Comparison of ENCODE assay signal across 8 mouse cellular contexts in genomic region chr10:68355471-68356092, GRCm38 (mm10).
DNase-seq lines count a peak whose midpoint lies in the region; ATAC-seq and TF ChIP-seq lines count a peak whose summit lies in the region.

No protein-coding gene starts in this region.

- peak overlapping the region; percentile 73 for H3K27ac ChIP-seq in layer of hippocampus, adult 2 months
- H3K27ac ChIP-seq in embryonic facial prominence, embryonic 12.5 days, result peak overlapping the region; percentile 76
- peak overlapping the region; percentile 57 for H3K27ac ChIP-seq in hindbrain, embryonic 12.5 days
- H3K27ac ChIP-seq in midbrain, embryonic 16.5 days (ENCODE audit: low read length), result 0 out of 2 replicates have a peak overlapping the region, but pooled peaks have one; percentile 26

- no peaks in the 10 kb centered on the region for H3K36me3 ChIP-seq in embryonic facial prominence, embryonic 12.5 days
- H3K36me3 ChIP-seq in hindbrain, embryonic 12.5 days, result no peaks in the 10 kb centered on the region
- no peaks in the 10 kb centered on the region for H3K36me3 ChIP-seq in midbrain, embryonic 16.5 days (ENCODE audit: control insufficient read depth, insufficient read depth, low read length)

- peak overlapping the region; percentile 6; the same call in 1 of the 2 replicates for H3K4me3 ChIP-seq in layer of hippocampus, adult 2 months
- H3K4me3 ChIP-seq in embryonic facial prominence, embryonic 12.5 days, result no peak overlapping the region
- no peak overlapping the region for H3K4me3 ChIP-seq in hindbrain, embryonic 12.5 days
- no peak overlapping the region for H3K4me3 ChIP-seq in midbrain, embryonic 16.5 days (ENCODE audit: low read depth, low read length)

- no peak overlapping the region for H3K9ac ChIP-seq in embryonic facial prominence, embryonic 12.5 days
- no peak overlapping the region for H3K9ac ChIP-seq in hindbrain, embryonic 12.5 days
- no peak overlapping the region; the same call in 1 of the 2 replicates for H3K9ac ChIP-seq in midbrain, embryonic 16.5 days (ENCODE audit: low read depth, low read length)

- peak in 1 of 2 experiments; percentile 10 for DNase-seq in layer of hippocampus, adult 2 months (ENCODE audit: low spot score in 2 of 2)
- no peak for DNase-seq in layer of hippocampus, adult 8-10 months (ENCODE audit: low spot score in 2 of 2)
- DNase-seq in adrenal gland, postnatal 36 days, result no peak
- no peak for DNase-seq in yolk sac, embryonic 10.5 days (ENCODE audit: low spot score)
- no peak for DNase-seq in adrenal gland, postnatal 14 days

- no peak for TF ChIP-seq CTCF in layer of hippocampus, adult 2 months (conservative IDR thresholded peaks at IDR 0.05)

- 24% methylated on average over 6 of the region's 6 CpGs for WGBS in embryonic facial prominence, embryonic 12.5 days
- 22% methylated on average over 6 of the region's 6 CpGs for WGBS in hindbrain, embryonic 12.5 days
- 8% methylated on average over 6 of the region's 6 CpGs for WGBS in midbrain, embryonic 16.5 days

- no peaks in the 10 kb centered on the region for H3K9me3 ChIP-seq in embryonic facial prominence, embryonic 12.5 days
- H3K9me3 ChIP-seq in hindbrain, embryonic 12.5 days (replicated peaks), result no peaks in the 10 kb centered on the region
- no peaks in the 10 kb centered on the region for H3K9me3 ChIP-seq in midbrain, embryonic 16.5 days (replicated peaks; ENCODE audit: control insufficient read depth, low read length, poor library complexity, severe bottlenecking)

- peaks cover 23% of the 10 kb centered on the region; the same call in 1 of the 2 replicates for H3K4me1 ChIP-seq in embryonic facial prominence, embryonic 12.5 days
- H3K4me1 ChIP-seq in hindbrain, embryonic 12.5 days, result peaks cover 16% of the 10 kb centered on the region
- peaks cover 9% of the 10 kb centered on the region; the same call in 1 of the 2 replicates for H3K4me1 ChIP-seq in midbrain, embryonic 16.5 days (ENCODE audit: control insufficient read depth, insufficient read depth, low read length)

- 0 out of 2 replicates have a peak overlapping the region, but pooled peaks have one; percentile 6 for H3K4me2 ChIP-seq in embryonic facial prominence, embryonic 12.5 days (replicated peaks)
- peak overlapping the region; percentile 27 for H3K4me2 ChIP-seq in hindbrain, embryonic 12.5 days (replicated peaks)
- H3K4me2 ChIP-seq in midbrain, embryonic 16.5 days (ENCODE audit: low read length), result peak overlapping the region; percentile 27

- no peak for ATAC-seq in embryonic facial prominence, embryonic 12.5 days (ENCODE audit: insufficient number of reproducible peaks, insufficient read depth, low FRiP score, low TSS enrichment)
- peak; percentile 75 for ATAC-seq in hindbrain, embryonic 12.5 days (ENCODE audit: low FRiP score)
- peak; percentile 28; the same call in 1 of the 2 replicates for ATAC-seq in midbrain, embryonic 16.5 days

- no peaks in the 10 kb centered on the region for H3K27me3 ChIP-seq in embryonic facial prominence, embryonic 12.5 days
- no peaks in the 10 kb centered on the region for H3K27me3 ChIP-seq in hindbrain, embryonic 12.5 days
- no peaks in the 10 kb centered on the region for H3K27me3 ChIP-seq in midbrain, embryonic 16.5 days (ENCODE audit: control insufficient read depth, insufficient read depth, low read depth, low read length)

Comparison
In these comparisons a context has a peak if more than half of its experiments do, and no peak if none do; other contexts are left out.
1. H3K27ac ChIP-seq: peak in every context shown above with its lines; median percentile 76 in embryonic facial prominence, embryonic 12.5 days; 73 in layer of hippocampus, adult 2 months; 57 in hindbrain, embryonic 12.5 days; 26 in midbrain, embryonic 16.5 days.